Mouse (Mus musculus) thymus, adult 18-20 months (tissue): ENCODE results near the gene Aurka.
A peak's percentile ranks its signal among the peaks of the same experiment; 100 is the strongest.

Experiments used
- DNase-seq, 2 experiments: peaks; one replicate each; pipeline ENCODE4 v3.0.0; 2022; ENCODE audit warnings: mixed read lengths in 2 of 2

The Aurka gene

GRCm38 (mm10) chr2:172370411-172371223 is at the start of gene Aurka, which contains the start of gene Cstf1:
Gene Aurka, minus strand, starts transcription at chr2:172370535.
Gene Cstf1, plus strand, starts transcription at chr2:172370681.
- DNase-seq, result peak; percentile 89 to 93

- DNase-seq, result no peak
Observed at GRCm38 (mm10) chr2:172418208-172418607, 47.9 kb upstream of the Aurka start.

GRCm38 (mm10) chr2:172416876-172417275 is 46.5 kb upstream of the Aurka start:
- DNase-seq, result no peak

- no peak for DNase-seq
Observed at GRCm38 (mm10) chr2:172416218-172416617, 45.9 kb upstream of the Aurka start.

- DNase-seq, result no peak
Observed at GRCm38 (mm10) chr2:172413894-172414293, 43.6 kb upstream of the Aurka start.

GRCm38 (mm10) chr2:172413273-172413672 is 42.9 kb upstream of the Aurka start:
- no peak for DNase-seq

GRCm38 (mm10) chr2:172412454-172412853 is 42.1 kb upstream of the Aurka start:
- DNase-seq, result no peak

- no peak for DNase-seq
Observed at GRCm38 (mm10) chr2:172411091-172411490, 40.8 kb upstream of the Aurka start.

GRCm38 (mm10) chr2:172410686-172411085 is 40.4 kb upstream of the Aurka start:
- DNase-seq, result no peak

GRCm38 (mm10) chr2:172407499-172407898 is 37.2 kb upstream of the Aurka start:
- no peak for DNase-seq

GRCm38 (mm10) chr2:172406173-172406572 is 35.8 kb upstream of the Aurka start:
- no peak for DNase-seq

GRCm38 (mm10) chr2:172405011-172405410 is 34.7 kb upstream of the Aurka start:
- DNase-seq, result no peak

- DNase-seq, result no peak
Observed at GRCm38 (mm10) chr2:172404239-172404638, 33.9 kb upstream of the Aurka start.

GRCm38 (mm10) chr2:172401116-172401825 is 30.9 kb upstream of the Aurka start:
- DNase-seq, result peak in 1 of 2 experiments; percentile 46

- peak in 1 of 2 experiments; percentile 51 for DNase-seq
Observed at GRCm38 (mm10) chr2:172399901-172400300, 29.6 kb upstream of the Aurka start.

- no peak for DNase-seq
Observed at GRCm38 (mm10) chr2:172395961-172396360, 25.6 kb upstream of the Aurka start.

GRCm38 (mm10) chr2:172394671-172395070 is 24.3 kb upstream of the Aurka start:
- no peak for DNase-seq

- no peak for DNase-seq
Observed at GRCm38 (mm10) chr2:172394052-172394392, 23.7 kb upstream of the Aurka start.

- peak; percentile 56 to 70 for DNase-seq
Observed at GRCm38 (mm10) chr2:172393391-172394051, 23.2 kb upstream of the Aurka start, which contains the start of gene Cass4. Gene Cass4, plus strand, starts transcription at chr2:172393794.

- DNase-seq, result peak in 1 of 2 experiments; percentile 44
Observed at GRCm38 (mm10) chr2:172392041-172392521, 21.7 kb upstream of the Aurka start.

GRCm38 (mm10) chr2:172390341-172390740 is 20.0 kb upstream of the Aurka start:
- DNase-seq, result peak in 1 of 2 experiments; percentile 46

- DNase-seq, result no peak
Observed at GRCm38 (mm10) chr2:172384715-172385114, 14.4 kb upstream of the Aurka start.

- peak; percentile 66 to 83 for DNase-seq
Observed at GRCm38 (mm10) chr2:172381898-172382297, 11.6 kb upstream of the Aurka start.
